Mouse (Mus musculus) lung, embryonic 15.5 days (tissue): Measurements from ENCODE around the gene Grm4. TPM values are rescaled to one million over a fixed set of nuclear protein-coding genes. Genes with fewer than 3 reads are reported as not detected.

Experiments
- ATAC-seq: fragments of 200-750 bp; cut with Nextera tagmentation; 2 replicates; pipeline ENCODE4 v1.8.0; 2017; ENCODE audit warnings: moderate number of reproducible peaks, borderline replicate concordance; ENCODE audit not compliant: low FRiP score, low TSS enrichment; ENCODE audit errors: extremely low read depth
- H3K27ac ChIP-seq: fragments of 300-500 bp; sonication (generic); 2 replicates; pipeline ENCODE4 v1.5.1; 2015; ENCODE audit warnings: moderate library complexity, mild to moderate bottlenecking, inconsistent platforms
- H3K27me3 ChIP-seq: fragments of 300-500 bp; sonication (generic); 2 replicates; pipeline ENCODE4 v1.6.1; 2015; ENCODE audit warnings: inconsistent platforms
- H3K36me3 ChIP-seq: fragments of 300-500 bp; sonication (generic); 2 replicates; pipeline ENCODE4 v1.6.1; 2015; ENCODE audit warnings: inconsistent platforms
- H3K4me1 ChIP-seq: fragments of 300-500 bp; sonication (generic); 2 replicates; pipeline ENCODE4 v1.6.1; 2015; ENCODE audit warnings: inconsistent platforms
- H3K4me2 ChIP-seq: fragments of 300-500 bp; sonication (generic); 2 replicates; pipeline ENCODE4 v1.6.1; 2015; ENCODE audit warnings: inconsistent platforms, mild to moderate bottlenecking, moderate library complexity
- H3K4me3 ChIP-seq: fragments of 300-500 bp; sonication (generic); 2 replicates; pipeline ENCODE4 v1.5.1; 2015; ENCODE audit warnings: mild to moderate bottlenecking, inconsistent platforms
- H3K9ac ChIP-seq: fragments of 300-500 bp; sonication (generic); 2 replicates; pipeline ENCODE4 v1.6.1; 2015; ENCODE audit warnings: inconsistent platforms
- H3K9me3 ChIP-seq: fragments of 300-500 bp; sonication (generic); 2 replicates; pipeline ENCODE4 v1.6.1; 2016; ENCODE audit warnings: inconsistent platforms
- WGBS: fragments of 180-500 bp; shearing (Covaris S2); methylation state at CpG from one replicate; pipeline ENCODE4 v1.1.7; 2015; 5-methylcytosine and 5-hydroxymethylcytosine counted together
- polyA plus RNA-seq: library from polyadenylated mRNA; unstranded; fragments of >200 nt; fragmentation: Nextera tagmentation; extraction: Ambion mirVana; gene quantifications from 2 replicates; pipeline ENCODE4 v1.2.1, GENCODE M21; 2015

Grm4 gene
- polyA plus RNA-seq, 1 experiment from 2014 or later = 0.07 TPM

DNA sequence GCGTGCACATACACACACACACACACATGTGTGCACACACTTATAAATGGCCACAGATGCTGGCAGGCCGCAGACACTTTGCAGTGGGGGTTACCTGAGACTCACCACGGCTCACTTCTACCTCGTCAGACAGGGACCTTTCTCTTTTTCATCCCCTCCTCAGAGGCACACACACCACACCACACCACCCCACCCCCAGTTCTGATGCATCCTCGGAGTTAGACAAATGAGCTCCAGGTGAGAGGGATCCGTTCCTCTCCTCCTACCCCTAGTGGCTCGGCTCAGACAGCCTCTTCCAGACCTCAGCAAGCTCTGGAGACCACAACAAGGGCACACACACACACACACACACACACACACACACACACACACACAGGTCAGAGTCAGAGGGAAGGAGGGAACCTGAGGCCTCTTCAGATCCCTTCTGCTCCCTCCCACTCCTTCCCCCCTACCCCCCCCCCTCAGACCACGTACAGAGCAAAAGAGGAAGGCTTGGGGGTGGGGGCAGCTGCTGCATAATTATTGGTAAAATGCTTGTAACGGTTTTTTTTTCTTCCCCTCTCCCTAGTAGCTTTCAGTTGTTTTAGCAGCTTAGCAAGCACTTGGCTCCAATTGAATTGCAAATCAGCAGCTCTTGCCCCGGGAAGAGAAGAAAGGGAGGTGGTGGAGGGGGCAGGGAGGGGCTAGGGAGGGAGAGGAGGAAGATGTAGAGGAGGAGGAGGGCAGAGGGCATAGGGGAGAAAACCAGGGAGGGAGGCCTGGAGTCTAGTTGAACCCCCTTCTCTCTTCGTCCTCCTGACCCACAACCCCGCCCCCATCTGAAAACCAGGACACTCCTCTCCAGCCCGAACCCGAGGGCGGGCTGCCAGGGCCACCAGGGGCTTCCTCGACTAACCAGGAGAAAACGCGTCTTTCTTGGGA is 19.6 kb downstream of the Grm4 start:
- 10% methylated on average over 18 of the region's 18 CpGs for WGBS
- H3K27me3 ChIP-seq = peaks cover 53% of the 10 kb centered on the region
- H3K4me3 ChIP-seq = 0 out of 2 replicates have a peak overlapping the region, but pooled peaks have one; percentile 9
- no peaks in the 10 kb centered on the region for H3K36me3 ChIP-seq
- H3K9ac ChIP-seq = no peak overlapping the region
- H3K4me2 ChIP-seq = peak overlapping the region; percentile 41
- H3K27ac ChIP-seq = no peak overlapping the region
- H3K9me3 ChIP-seq = no peaks in the 10 kb centered on the region
- H3K4me1 ChIP-seq = peaks cover 14% of the 10 kb centered on the region; the same call in 1 of the 2 replicates
- ATAC-seq = no peak

DNA sequence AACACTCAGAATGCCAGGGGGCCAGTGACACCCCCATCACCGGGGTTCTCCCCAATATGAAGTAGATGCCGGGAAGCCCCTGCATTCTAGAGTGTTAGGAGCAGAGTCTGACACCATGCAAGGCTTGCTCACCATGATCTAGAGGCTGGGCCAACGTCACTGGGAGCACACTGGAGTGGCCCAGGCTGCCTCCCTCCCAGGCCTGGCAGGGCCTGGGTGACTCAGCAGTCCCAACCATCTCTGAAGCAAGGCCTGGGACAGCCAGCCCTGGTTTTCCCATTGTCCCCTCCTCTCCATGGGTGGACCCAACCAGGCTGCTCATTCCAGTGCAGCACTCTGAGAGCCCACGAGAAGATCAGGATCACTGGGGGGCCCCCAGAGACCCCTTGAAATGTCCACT is 20.4 kb downstream of the Grm4 start:
- Histone ChIP-seq H3K9ac (no peak overlapping the region), H3K9me3 (no peaks in the 10 kb centered on the region), H3K4me2 (no peak overlapping the region), H3K4me1 (peaks cover 10% of the 10 kb centered on the region; the same call in 1 of the 2 replicates), H3K4me3 (no peak overlapping the region), H3K36me3 (no peaks in the 10 kb centered on the region), H3K27me3 (peaks cover 49% of the 10 kb centered on the region), H3K27ac (no peak overlapping the region)
- ATAC-seq = no peak
- WGBS = 49% methylated on average over 4 of the region's 4 CpGs

GRCm38 (mm10) chr17:27499080-27499479 is 22.1 kb downstream of the Grm4 start:
- Histone ChIP-seq H3K9me3 (no peaks in the 10 kb centered on the region), H3K9ac (no peak overlapping the region), H3K27me3 (peaks cover 34% of the 10 kb centered on the region), H3K27ac (no peak overlapping the region), H3K4me1 (peaks cover 6% of the 10 kb centered on the region; the same call in 1 of the 2 replicates), H3K4me2 (no peak overlapping the region), H3K4me3 (no peak overlapping the region), H3K36me3 (no peaks in the 10 kb centered on the region)
- 67% methylated on average over 13 of the region's 13 CpGs for WGBS
- no peak for ATAC-seq

DNA sequence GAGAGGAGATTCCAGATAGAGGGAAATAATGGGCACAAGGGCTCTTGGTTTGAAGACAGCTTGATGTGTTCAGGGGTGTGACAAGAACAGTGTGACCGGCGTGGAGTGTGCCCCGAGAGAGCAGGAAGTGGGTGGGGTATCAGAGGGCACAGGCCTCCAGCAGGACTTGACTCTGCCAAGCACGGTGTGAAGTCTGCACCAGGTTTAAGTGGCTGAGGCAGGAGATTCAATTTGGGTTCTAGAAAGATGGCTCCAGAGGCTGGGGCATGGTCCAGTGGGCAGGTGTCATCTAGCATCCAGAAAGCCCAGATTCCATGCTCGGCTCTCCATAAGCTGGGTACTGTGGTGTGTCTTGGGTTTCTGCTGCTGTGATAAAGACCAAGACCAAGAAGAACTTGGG is 23.4 kb downstream of the Grm4 start:
- no peak overlapping the region for H3K27ac ChIP-seq
- peaks cover 6% of the 10 kb centered on the region; the same call in 1 of the 2 replicates for H3K4me1 ChIP-seq
- H3K36me3 ChIP-seq = no peaks in the 10 kb centered on the region
- ATAC-seq = no peak
- no peak overlapping the region for H3K4me3 ChIP-seq
- H3K9me3 ChIP-seq = no peaks in the 10 kb centered on the region
- 61% methylated on average over 5 of the region's 5 CpGs for WGBS
- no peak overlapping the region for H3K4me2 ChIP-seq
- no peak overlapping the region for H3K9ac ChIP-seq
- H3K27me3 ChIP-seq = peaks cover 21% of the 10 kb centered on the region

- no peak for ATAC-seq
- WGBS = 76% methylated on average over 7 of the region's 7 CpGs
- no peak overlapping the region for H3K4me3 ChIP-seq
- H3K27ac ChIP-seq = no peak overlapping the region
- H3K9ac ChIP-seq = no peak overlapping the region
- no peaks in the 10 kb centered on the region for H3K36me3 ChIP-seq
- no peaks in the 10 kb centered on the region for H3K27me3 ChIP-seq
- no peaks in the 10 kb centered on the region for H3K9me3 ChIP-seq
- H3K4me2 ChIP-seq = no peak overlapping the region
- no peaks in the 10 kb centered on the region for H3K4me1 ChIP-seq
These were observed 26.1 kb downstream of the Grm4 start for GRCm38 (mm10) chr17:27495008-27495540.

DNA sequence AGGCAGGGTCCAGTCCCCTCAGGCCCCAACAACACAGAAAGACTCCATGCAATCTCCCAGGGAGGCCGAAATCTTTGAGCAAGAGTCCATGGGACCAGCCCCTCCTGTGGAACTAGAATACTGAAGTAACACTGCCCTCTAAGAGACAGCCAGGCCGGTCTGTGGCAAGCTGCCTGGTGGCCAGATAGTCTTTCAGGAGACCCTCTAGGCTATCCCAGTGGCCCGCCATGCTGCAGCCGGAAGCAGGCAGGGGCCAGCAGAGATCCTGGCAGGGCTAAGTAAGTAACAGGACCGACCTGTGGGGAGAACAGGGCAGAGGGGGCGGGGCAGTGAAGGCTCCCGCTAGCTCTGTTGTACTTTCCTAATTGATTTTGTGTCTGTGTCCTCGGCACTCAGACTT is 27.2 kb downstream of the Grm4 start:
- H3K36me3 ChIP-seq = no peaks in the 10 kb centered on the region
- no peaks in the 10 kb centered on the region for H3K27me3 ChIP-seq
- H3K4me2 ChIP-seq = no peak overlapping the region
- no peaks in the 10 kb centered on the region for H3K4me1 ChIP-seq
- no peaks in the 10 kb centered on the region for H3K9me3 ChIP-seq
- no peak overlapping the region for H3K9ac ChIP-seq
- WGBS = 40% methylated on average over 8 of the region's 8 CpGs
- H3K27ac ChIP-seq = no peak overlapping the region
- no peak for ATAC-seq
- no peak overlapping the region for H3K4me3 ChIP-seq

DNA sequence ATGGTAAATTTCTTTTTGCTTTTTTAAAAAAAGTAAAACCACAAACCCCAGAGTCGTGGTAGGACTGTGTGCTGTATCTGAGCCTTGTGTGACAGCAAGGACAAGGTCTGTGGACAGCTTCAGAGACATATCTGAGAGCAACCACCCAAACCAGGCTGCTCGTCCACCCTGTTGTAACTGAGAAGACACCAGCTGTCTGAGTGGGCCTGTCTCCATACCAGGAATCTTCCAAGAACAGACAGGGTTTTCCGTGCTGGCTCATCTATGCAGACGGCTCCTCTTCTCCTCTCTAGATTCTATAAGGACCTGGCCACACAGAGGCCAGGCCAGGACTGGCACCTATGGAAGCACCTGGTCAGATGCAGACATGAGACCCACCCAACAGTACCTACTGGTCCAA is 27.8 kb downstream of the Grm4 start:
- H3K36me3 ChIP-seq = no peaks in the 10 kb centered on the region
- H3K4me1 ChIP-seq = no peaks in the 10 kb centered on the region
- H3K9me3 ChIP-seq = no peaks in the 10 kb centered on the region
- H3K9ac ChIP-seq = no peak overlapping the region
- H3K4me2 ChIP-seq = no peak overlapping the region
- H3K27ac ChIP-seq = no peak overlapping the region
- ATAC-seq = no peak
- WGBS = 75% methylated on average over 4 of the region's 4 CpGs
- no peaks in the 10 kb centered on the region for H3K27me3 ChIP-seq
- H3K4me3 ChIP-seq = no peak overlapping the region

- ATAC-seq = no peak
- no peaks in the 10 kb centered on the region for H3K27me3 ChIP-seq
- no peak overlapping the region for H3K4me2 ChIP-seq
- H3K27ac ChIP-seq = no peak overlapping the region
- H3K9me3 ChIP-seq = no peaks in the 10 kb centered on the region
- no peak overlapping the region for H3K9ac ChIP-seq
- no peak overlapping the region for H3K4me3 ChIP-seq
- no peaks in the 10 kb centered on the region for H3K36me3 ChIP-seq
- 68% methylated on average over 16 of the region's 16 CpGs for WGBS
- no peaks in the 10 kb centered on the region for H3K4me1 ChIP-seq
These were observed 32.9 kb downstream of the Grm4 start for GRCm38 (mm10) chr17:27488173-27488823.

GRCm38 (mm10) chr17:27485940-27486339 is 35.3 kb downstream of the Grm4 start:
- Histone ChIP-seq H3K27me3 (no peaks in the 10 kb centered on the region), H3K36me3 (no peaks in the 10 kb centered on the region), H3K9me3 (no peaks in the 10 kb centered on the region), H3K27ac (no peak overlapping the region), H3K4me3 (no peak overlapping the region), H3K4me2 (no peak overlapping the region), H3K4me1 (no peaks in the 10 kb centered on the region), H3K9ac (no peak overlapping the region)
- 35% methylated on average over 8 of the region's 8 CpGs for WGBS
- ATAC-seq = no peak

DNA sequence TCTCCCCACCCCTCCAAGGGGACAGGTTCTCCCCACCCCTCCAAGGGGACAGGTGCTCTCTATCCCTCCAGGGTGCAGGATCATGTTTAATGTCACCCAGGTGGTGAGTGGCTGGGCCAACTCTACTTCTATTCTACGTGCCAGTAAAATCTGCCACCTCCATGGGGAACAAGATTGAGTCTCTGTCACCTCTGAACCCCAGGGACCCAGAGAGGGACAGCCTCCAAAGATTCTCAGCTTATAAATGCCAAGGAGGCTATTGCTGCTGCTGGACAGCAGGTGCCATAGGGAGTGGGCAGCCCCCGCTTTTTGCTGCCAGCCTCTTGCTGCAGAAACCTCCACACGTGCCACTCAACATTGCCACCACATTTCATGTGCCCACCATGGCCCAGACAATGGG is 37.6 kb downstream of the Grm4 start:
- Histone ChIP-seq H3K9ac (no peak overlapping the region), H3K27ac (no peak overlapping the region), H3K4me2 (no peak overlapping the region), H3K9me3 (no peaks in the 10 kb centered on the region), H3K27me3 (no peaks in the 10 kb centered on the region), H3K4me3 (no peak overlapping the region), H3K4me1 (peaks cover 10% of the 10 kb centered on the region), H3K36me3 (no peaks in the 10 kb centered on the region)
- no peak for ATAC-seq
- 73% methylated on average over 3 of the region's 3 CpGs for WGBS

- H3K27me3 ChIP-seq = no peaks in the 10 kb centered on the region
- no peak overlapping the region for H3K27ac ChIP-seq
- H3K9ac ChIP-seq = peak overlapping the region; percentile 19; the same call in 1 of the 2 replicates
- no peaks in the 10 kb centered on the region for H3K36me3 ChIP-seq
- peak overlapping the region; percentile 37 for H3K4me2 ChIP-seq
- ATAC-seq = peak; percentile 56; the same call in 1 of the 2 replicates
- 22% methylated on average over 29 of the region's 29 CpGs for WGBS
- peaks cover 10% of the 10 kb centered on the region for H3K4me1 ChIP-seq
- no peak overlapping the region for H3K4me3 ChIP-seq
- H3K9me3 ChIP-seq = no peaks in the 10 kb centered on the region
These were observed 40.8 kb downstream of the Grm4 start for GRCm38 (mm10) chr17:27480143-27481103.
